Mouse (Mus musculus) testis, postnatal 10 days (tissue): Measurements from ENCODE around the gene Hectd4.
"Not testable (repeated sequence)": the region's sequence is repeated elsewhere in the genome, so short reads cannot be mapped to it uniquely, and the experiment has no call there.

Experiments used
- DNase-seq: peaks from one replicate; pipeline ENCODE4 v3.0.0; 2021; ENCODE audit warnings: low spot score

Gene Hectd4

DNA sequence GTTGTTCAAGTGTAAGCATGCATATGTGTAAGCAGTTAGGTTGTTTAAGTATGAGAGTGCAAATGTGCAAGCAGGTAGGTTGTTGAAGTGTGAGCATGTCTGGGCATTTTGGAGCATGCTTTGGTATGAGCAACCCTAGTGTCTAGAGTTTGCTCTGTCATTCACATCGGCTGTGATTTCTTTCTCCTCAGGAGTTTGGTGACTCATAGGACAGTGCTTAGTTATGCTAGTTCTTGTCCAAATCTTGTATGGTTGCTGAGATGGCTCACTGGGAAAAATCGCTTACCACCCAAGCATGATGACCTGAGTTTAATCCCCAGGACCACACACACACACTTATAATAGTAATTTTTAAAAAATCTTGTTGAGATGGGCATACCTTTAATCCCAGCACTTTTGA lies 67.2 kb downstream of the Hectd4 start:
- DNase-seq, result no peak

- no peak for DNase-seq
These were observed 70.3 kb downstream of the Hectd4 start for GRCm38 (mm10) chr5:121290289-121290688.

GRCm38 (mm10) chr5:121292309-121293165 lies 72.5 kb downstream of the Hectd4 start:
- DNase-seq, result no peak

DNA sequence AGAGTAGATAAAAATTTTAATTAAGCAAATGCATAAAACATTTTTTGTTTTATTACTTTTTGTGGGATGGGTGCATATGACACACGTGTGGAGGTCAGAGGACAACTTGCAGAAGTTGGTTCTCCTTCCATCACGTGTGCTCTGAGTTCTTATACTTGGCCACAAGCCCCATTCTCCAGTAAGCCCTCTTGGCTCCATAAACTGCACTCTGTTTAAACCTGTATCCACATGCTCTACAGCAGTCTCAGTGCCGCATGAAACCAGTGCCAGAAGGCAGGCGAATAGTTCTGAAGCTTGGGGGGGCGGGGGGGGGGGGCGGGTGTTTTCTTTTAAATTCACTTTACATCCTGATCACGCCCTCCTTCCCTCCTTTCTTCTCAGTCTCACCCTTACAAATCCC lies 85.0 kb downstream of the Hectd4 start:
- no peak for DNase-seq

DNA sequence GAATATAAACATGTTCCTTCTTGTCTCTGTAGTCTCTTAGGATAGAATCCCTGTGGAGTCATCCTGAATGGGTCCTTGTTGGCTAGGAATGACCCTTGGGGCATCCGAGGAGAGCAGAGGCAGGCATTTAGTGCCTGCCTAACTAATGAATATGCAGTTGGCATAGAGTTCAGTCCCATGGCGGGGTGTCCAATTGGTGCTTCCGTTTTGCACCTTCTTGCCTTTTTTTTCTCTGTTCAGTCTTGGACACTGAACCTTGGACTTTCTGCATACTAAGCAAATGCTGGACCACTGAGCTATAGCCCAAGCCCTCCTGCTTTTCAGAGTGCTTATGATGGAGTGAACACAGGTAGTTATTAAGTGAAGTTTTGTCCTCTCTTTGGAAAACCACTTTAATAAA lies 87.6 kb downstream of the Hectd4 start:
- DNase-seq, result no peak

GRCm38 (mm10) chr5:121311576-121311975 lies 91.6 kb downstream of the Hectd4 start:
- DNase-seq, result no peak

- no peak for DNase-seq
These were observed 93.9 kb downstream of the Hectd4 start for GRCm38 (mm10) chr5:121313764-121314474.

DNA sequence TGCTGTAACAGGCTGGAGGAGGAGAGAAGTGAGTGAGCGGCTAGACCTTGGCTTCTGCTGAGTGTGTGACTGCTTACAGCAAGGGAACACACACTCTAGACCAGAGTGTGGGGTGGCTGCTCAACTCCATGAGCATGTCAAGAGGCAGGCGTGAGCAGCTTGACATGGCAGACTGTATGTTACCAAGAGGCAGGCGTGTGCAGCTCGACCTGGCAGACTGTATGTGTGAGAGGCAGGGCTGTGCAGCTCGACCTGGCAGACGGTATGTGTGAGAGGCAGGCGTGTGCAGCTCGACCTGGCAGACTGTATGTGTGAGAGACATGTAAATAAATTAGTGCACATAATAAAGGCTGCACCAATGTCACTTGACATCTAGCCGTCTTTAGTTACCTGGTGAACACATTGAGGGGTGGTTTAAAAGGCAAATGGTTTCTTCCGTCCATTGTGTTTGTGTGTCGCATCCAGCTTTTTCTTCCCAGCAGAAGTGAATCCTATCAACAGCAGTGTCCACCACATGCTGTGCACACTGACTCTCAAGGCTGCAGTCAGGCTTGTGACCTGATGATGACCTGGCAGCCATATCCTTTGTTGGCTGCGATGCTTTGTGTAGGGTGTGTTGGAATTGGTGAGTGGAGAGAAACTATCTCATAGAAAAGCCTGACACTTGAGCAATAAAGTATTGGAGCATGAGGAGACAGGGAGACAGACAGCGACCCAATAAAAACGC lies 106.2 kb downstream of the Hectd4 start:
- DNase-seq, result no peak

- no peak for DNase-seq
These were observed 109.5 kb downstream of the Hectd4 start for GRCm38 (mm10) chr5:121329333-121330058.

- DNase-seq, result not testable (repeated sequence)
These were observed 110.3 kb downstream of the Hectd4 start for GRCm38 (mm10) chr5:121330154-121330816.

GRCm38 (mm10) chr5:121331731-121332130 lies 111.7 kb downstream of the Hectd4 start:
- no peak for DNase-seq

- DNase-seq, result no peak
These were observed 114.0 kb downstream of the Hectd4 start for GRCm38 (mm10) chr5:121333976-121334375.

- no peak for DNase-seq
These were observed 114.4 kb downstream of the Hectd4 start for GRCm38 (mm10) chr5:121334454-121334853.

- no peak for DNase-seq
These were observed 115.4 kb downstream of the Hectd4 start for GRCm38 (mm10) chr5:121335426-121335825.

GRCm38 (mm10) chr5:121336009-121336408 lies 116.0 kb downstream of the Hectd4 start:
- no peak for DNase-seq

GRCm38 (mm10) chr5:121336776-121337175 lies 116.8 kb downstream of the Hectd4 start:
- no peak for DNase-seq

DNA sequence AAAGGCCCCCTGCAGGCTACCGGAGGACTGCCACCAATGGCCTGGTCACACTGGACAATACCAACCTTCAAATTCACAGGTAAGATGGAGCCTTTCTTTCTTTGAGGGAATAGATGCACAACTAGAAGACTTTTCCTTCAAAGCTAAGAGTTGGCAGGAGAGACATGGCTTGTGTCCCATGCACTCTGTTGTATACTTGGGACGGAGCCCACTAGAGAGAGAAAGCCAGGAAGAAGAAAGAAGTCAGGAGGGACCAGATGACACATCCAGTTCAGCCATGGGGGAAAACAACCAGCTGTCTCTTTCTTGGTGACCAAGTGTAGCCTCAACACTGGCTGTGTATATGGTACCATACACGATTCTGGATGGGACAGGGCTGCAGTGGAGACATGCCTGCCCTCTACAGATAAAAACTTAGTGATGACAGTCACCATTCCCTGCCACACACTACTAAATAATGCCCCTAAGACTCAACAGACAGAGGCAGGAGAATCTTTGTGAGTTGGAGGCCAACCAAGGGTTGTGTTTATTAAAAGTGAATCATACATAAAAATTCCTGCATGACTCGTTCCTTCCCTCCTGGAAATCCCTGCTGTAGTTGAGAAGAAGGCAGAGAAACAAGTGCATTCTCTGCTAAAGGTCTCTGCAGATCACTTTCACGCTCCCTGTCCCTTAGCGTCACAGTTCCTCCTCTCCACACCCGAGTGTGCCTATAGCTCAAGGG lies 119.7 kb downstream of the Hectd4 start:
- no peak for DNase-seq

DNA sequence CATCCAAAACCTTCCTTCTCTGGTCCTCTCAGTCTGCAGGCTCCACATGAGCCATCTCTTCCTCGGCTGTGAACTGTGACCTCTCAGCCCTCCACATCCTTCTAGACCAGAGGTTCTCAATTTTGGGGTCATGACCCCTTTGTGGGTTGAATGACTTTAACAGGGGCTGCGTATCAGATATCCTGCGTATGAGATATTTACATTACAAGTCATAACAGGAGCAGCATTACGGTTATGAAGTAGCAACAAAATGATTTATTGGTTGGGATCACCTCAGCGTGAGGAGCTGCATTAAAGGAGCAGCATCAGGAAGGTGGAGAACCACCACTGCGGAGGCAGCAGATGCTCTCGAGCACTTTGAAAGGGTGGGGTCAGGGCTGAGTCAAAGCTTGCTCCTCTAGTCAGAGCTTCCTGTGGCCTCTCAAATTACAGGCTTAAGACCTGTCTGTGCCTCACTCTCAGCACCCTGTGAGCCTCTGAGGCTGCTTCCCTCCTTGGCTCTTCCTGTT lies 121.0 kb downstream of the Hectd4 start:
- no peak for DNase-seq

- DNase-seq, result no peak
These were observed 122.5 kb downstream of the Hectd4 start for GRCm38 (mm10) chr5:121342490-121342889.

GRCm38 (mm10) chr5:121343997-121344396 lies 124.0 kb downstream of the Hectd4 start:
- no peak for DNase-seq

DNA sequence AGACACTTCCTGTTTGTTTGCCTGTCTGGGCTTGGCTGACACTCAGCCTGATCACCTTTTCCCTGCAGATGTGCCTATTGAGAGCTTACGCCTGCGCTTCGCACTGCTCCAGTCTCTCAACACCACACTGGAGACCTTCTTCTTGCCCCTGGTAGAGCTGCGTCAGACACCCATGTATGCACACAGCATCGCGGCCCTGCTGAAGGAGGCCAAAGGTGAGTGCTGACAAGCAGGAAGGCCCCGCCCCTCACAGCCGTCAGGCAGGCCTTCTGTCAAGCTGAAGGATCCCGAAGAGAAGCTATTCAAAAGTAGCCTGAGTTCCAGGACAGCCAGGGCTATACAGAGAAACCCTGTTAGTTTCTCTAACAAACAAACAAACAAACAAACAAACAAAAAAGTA lies 139.2 kb downstream of the Hectd4 start:
- DNase-seq, result no peak
